Mouse (Mus musculus) inflammation-experienced regulatory T-cells, adult 6 months (primary cell): ENCODE results near the gene Clec16a. TPM values are rescaled to one million over a fixed set of nuclear protein-coding genes. Genes with fewer than 3 reads are reported as not detected.
A peak's percentile ranks its signal among the peaks of the same experiment; 100 is the strongest.

ENCODE experiments used
- ATAC-seq: one replicate; pipeline ENCODE4 v1.8.0; 2017
- polyA plus RNA-seq, 3 experiments: library from polyadenylated mRNA; unstranded; fragments of 100-300 nt; shearing (Covaris generic); gene quantifications; one replicate each; pipeline ENCODE4 v1.2.1; 2017

The Clec16a gene
- polyA plus RNA-seq, 3 experiments from 2014 or later: 5.7 to 10.2 (median 7.8) TPM

DNA sequence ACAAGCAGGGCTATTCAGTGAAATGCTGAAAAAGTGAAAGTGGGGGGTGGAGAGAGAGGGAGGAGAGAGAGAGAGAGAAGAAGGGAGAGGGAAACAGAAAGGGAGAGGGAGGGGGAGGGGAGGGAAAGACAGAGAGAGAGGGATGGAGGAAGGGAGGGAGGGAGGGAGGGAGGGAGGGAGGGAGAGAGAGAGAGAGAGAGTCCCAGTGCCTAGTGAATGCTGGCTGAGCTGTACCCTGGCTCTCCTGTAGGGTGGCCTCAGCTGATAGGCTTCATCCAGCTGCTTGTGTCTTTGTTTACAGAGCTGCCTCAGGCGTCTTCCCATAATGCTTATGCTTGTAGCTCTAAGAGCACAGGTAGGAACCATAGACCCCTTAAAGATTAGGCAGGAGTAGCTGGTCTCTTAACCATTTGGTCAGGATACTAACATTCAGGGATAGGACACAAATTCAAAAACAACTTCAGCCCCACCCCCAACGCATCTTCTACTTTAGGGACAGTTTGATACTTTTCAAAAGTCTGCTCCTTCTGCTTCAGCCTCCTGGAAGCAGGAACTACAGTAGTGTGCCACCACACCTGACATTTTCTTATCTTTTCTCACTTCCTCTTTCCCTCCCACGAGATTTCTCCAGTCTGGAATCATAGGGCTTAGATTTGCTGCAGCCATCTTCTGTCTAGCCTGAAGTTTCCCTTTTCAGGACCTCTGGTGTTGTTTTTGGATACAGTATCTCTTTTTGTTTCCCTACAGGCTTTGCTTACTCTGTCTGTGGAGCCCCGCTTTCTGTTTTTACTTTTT lies 225.6 kb downstream of the Clec16a start:
- ATAC-seq: no peak

GRCm38 (mm10) chr16:10771769-10772510 lies 226.8 kb downstream of the Clec16a start:
- ATAC-seq: peak; percentile 84

- ATAC-seq: no peak
These were observed 228.4 kb downstream of the Clec16a start for GRCm38 (mm10) chr16:10773543-10773942.

DNA sequence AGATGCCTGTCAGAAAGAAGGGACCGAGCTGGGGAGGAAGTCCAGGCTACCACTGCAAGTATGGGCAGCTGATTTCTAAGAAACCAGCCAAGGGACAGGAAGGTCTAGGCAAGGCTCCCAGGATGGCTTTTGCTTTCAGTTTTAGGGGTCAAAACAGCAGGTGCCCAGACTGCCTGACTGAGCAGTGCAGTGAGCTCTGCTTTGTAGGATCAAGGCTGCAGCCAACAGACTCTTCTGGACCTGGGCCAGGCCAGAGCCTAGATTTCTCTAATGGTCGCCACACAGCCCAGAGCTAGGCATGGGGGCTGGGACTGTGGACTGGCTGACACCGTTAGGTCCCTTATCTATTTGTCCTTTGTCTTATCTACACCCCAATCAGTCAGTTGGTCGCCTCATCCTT lies 229.6 kb downstream of the Clec16a start:
- ATAC-seq: peak; percentile 9

DNA sequence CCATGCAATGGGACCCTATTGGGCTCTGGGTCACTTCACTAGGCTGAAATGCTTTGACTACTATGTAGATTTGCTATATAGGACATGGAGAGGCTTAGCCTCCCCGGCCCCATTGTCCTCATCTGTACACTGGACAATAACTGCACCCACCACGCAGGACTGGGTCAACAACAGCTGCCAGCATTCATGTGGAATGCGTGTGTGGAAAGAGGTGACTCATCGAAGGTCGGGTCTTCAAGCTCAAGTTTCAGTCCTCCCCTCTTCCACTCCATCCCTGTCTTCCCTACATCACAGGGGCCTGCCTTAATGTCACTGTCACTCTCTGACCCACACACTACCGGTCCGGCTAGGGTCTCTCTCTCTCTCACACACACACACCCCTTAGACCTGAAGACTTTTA lies 231.2 kb downstream of the Clec16a start:
- ATAC-seq: no peak

DNA sequence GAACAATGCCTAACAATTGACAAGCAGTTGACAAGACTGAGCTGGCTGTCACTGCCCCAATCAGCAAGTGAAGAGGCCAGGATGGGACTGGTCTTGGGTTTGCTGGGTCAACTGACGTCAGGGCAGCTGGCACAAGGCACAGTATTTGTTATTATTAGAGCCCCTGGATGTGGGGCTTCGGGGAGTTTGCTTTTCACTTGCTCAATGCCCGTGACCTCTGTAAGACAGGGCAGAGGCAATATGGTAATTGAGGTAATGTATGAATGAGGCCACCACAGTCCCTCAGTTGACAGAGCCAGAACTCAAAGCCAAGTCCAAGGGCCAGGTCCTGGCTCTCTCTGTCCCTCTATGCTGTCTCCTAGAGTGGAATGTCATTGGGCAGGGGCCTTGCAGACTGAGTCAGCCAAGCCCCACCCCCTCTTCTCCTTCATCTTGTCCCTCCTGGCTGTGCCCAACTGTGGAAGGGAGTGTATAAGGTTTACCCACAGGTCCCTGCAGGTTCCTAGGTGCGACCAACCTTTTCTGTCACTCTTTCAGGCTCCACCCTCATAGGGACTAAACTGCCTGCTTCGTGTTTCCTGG lies 232.5 kb downstream of the Clec16a start:
- ATAC-seq: no peak

- no peak for ATAC-seq
These were observed 235.5 kb downstream of the Clec16a start for GRCm38 (mm10) chr16:10780631-10781120.

DNA sequence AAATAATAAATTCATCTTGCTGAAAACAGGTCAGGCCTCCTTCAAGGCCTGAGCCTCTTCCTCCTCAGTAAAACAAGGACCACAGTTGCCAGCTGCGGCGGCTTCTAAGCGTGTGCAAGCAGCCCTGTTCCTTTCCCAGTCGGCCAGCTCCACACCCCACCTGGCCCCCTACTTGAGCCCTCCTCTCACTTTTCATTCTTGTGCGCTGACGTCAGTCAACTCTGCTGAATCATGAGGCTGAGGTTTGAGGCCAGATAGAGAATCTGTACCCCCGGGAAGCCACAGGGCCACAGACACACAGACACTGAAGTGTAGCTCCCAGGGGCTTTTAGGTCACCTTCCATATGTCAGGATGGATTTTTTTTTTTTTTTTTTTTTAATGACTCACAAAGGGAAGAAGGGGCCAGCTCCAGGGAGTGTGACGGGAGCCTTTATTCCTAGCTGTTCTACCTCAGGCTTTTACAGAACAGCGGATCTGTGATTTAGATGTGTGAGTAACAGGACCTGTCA lies 236.8 kb downstream of the Clec16a start:
- ATAC-seq: no peak

DNA sequence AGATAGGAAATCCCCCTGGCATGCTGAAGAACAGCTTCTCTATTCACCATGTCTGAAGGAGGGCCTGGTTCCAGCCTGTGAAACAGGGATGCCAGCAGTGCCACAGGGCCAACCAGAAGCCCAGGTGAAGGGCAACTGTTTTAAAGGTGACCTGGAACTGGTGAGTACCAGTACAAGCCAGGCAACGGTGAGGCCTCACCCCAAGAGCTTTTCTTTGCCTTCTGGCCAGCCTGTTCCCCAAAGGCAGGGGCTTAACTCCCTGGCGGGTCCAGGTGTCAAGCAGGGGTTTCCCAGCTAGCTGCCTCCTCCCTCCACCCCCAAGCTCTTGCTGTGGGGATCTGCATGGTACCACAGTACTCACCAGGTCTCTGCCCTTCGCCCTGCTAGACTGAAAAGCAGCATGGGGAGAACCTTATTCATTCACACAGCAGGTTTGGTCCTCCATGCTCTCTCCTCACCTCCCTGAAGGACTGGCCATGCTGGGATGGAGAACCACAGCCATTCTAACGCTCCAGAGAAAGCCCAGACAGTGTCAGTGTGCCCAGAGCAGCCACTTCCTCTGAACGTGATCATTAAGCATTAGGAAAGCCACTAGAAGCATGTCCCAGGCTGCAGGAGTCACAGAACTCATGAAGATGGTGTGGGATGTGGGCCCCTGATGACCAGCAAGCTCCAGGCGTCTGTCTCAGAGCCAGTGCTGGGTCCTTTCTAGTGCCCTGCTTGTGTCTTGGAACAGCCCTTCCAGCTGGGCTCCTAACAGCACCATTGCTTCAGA lies 237.4 kb downstream of the Clec16a start:
- no peak for ATAC-seq

GRCm38 (mm10) chr16:10783152-10783434 lies 238.0 kb downstream of the Clec16a start:
- ATAC-seq: no peak

DNA sequence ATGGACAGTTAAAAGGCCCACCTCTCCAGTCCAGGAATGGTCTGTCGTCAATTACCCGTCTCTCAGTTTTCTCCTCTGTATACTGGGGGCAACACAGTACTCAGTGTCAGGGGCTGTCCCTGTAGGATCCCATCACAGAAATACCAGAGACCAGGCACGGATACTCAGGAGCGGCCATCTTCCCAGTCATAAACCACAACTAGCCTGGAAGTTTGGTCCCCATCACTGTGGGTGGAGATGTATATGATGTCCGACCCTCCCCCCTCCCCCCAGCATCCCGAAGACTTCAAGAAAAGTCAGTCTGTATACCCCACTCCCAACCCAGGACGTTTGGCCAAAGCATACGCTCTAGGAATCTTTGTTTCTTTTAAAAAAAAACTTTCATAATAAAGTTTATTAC lies 238.3 kb downstream of the Clec16a start:
- no peak for ATAC-seq

GRCm38 (mm10) chr16:10783883-10784792 lies 239.0 kb downstream of the Clec16a start:
- ATAC-seq: no peak

- ATAC-seq: peak; percentile 27
These were observed 239.7 kb downstream of the Clec16a start for GRCm38 (mm10) chr16:10784793-10785370.

DNA sequence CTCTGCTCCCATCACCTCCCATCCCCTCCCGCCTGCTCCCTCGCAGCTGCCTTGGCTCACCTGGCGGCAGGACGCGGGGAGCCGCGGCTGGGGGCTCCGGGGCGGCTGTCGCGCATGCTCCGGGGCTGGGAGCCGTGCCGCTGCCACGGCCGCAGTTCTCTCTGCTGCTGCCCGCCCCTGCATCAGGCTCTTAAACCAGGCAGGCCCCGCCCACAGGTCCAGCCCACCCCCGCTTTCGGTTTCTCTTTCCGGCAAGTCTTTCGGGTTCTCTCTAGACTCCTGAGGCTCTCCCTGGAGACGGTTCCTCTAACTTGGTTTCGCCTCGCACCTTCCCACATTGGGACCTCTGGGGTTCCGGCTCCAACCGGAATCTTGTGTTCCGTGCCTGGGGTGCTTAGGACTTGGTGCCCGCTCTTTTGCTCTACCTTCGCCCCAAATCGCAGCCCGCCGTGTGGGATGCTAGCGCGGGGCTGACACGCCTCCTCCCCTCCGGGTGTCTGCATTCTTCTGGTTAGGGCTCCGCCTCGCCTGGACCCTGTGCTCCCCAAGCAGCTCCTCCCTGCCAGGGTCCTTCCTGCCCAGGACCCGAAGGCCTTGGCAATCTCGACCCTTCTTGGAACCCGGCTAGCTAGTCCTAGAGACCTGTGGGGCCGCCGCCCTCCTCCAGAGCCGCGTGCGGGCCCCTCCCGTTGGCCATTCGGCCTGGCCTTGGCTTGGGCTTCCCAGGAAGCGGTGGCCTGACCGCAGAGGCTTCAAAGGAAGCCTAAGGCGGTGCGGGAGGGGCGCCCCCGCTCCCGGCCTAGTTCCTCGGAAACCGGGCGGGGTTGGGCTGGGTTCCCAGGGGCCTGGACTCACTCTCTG lies 240.5 kb downstream of the Clec16a start, which contains the start of gene Socs1:
Gene Socs1, minus strand, starts transcription at position 166 of the 861 bp plus-strand sequence.
- ATAC-seq: peak; percentile 44

- peak; percentile 50 for ATAC-seq
These were observed 241.1 kb downstream of the Clec16a start for GRCm38 (mm10) chr16:10786288-10786687.

DNA sequence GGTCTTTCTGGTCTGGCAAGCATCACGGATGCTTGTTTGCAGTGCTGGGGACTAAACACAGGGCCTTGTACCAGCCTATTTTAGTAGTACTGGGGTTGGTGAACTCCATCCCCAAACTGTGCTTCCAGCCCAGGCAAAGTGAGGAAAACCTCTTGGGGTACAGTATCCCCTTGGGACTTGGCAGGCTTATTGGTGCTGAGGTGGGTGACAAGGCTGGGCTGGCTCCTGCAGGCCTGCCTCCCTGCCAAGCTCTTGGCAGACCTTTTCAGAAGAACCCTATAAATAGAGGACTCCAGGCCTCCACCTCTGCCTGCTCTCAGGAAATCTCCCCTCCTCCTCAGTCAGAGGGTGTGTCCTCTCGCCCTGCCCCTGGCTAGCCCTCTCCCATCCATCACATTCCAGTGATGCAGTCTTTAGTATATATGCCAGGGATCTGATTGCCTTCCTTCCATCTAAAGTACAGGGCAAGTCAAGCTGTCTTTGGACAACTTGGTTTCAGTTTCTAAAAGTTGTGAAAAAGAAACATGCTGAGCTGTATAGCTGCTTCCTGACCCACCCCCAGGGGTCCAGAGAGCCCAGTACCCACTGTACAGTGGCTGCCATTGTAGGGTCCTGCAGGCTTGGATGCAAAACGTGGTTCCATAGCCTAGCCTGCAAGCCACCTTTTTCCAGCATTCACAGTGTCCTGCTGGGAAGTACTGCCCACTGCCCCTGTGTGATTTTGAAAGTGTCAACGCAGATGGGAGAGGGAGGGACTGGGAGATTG lies 241.8 kb downstream of the Clec16a start:
- no peak for ATAC-seq

GRCm38 (mm10) chr16:10787548-10788058 lies 242.5 kb downstream of the Clec16a start:
- no peak for ATAC-seq

DNA sequence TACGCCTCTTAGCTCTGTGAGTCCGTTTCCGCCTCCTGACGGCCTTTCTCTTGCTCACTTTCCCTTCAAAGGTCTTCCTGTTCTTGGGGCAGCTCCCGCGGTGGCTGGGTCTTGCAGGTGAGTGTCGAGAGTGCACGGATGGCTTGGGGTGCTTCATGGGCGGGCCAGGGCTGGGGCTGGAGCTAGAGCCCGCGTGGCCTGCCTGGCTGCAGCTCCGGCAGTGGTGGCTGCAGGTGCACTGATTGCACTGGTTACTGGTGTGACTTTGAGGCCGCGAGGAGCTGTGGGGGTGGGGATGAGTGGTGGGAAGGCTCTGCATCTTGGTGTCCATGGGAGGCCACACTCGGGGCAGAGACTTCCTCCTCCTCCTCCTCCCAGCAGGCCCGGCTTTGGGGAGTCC lies 243.1 kb downstream of the Clec16a start, which contains the start of gene Tnp2:
Gene Tnp2, minus strand, starts transcription at position 390 of the 400 bp plus-strand sequence.
- ATAC-seq: no peak

- peak; percentile 8 for ATAC-seq
These were observed 243.7 kb downstream of the Clec16a start for GRCm38 (mm10) chr16:10788866-10789265.
